Mouse (Mus musculus) midbrain, embryonic 14.5 days (tissue): ENCODE measurements around the gene Ndufa6. TPM values are rescaled to one million over a fixed set of nuclear protein-coding genes. Genes with fewer than 3 reads are reported as not detected.
"Not testable (repeated sequence)": the region's sequence is repeated elsewhere in the genome, so short reads cannot be mapped to it uniquely, and the experiment has no call there.

ENCODE experiments used
- ATAC-seq: fragments of 200-750 bp; cut with Nextera tagmentation; 2 replicates; pipeline ENCODE4 v1.8.0; 2017; ENCODE audit warnings: moderate number of reproducible peaks, moderate library complexity; ENCODE audit not compliant: low FRiP score, low TSS enrichment
- DNase-seq: peaks from one replicate; pipeline ENCODE4 v3.0.0-alpha.2; 2015
- H3K27ac ChIP-seq: fragments of 300-500 bp; sonication (generic); replicated peaks from 2 replicates; pipeline ENCODE4 v1.5.1; 2014; ENCODE audit warnings: mild to moderate bottlenecking, low read depth, low read length, moderate library complexity
- H3K27me3 ChIP-seq: fragments of 300-500 bp; sonication (generic); 2 replicates; pipeline ENCODE4 v1.6.1; 2014; ENCODE audit warnings: low read length, control low read depth, mixed read lengths; ENCODE audit not compliant: control insufficient read depth, insufficient read depth
- H3K36me3 ChIP-seq: fragments of 300-500 bp; sonication (generic); 2 replicates; pipeline ENCODE4 v1.6.1; 2014; ENCODE audit warnings: low read length, control low read depth; ENCODE audit not compliant: control insufficient read depth, insufficient read depth
- H3K4me1 ChIP-seq: fragments of 300-500 bp; sonication (generic); 2 replicates; pipeline ENCODE4 v1.6.1; 2014; ENCODE audit warnings: mild to moderate bottlenecking, antibody characterized with exemption, low read length, control low read depth; ENCODE audit not compliant: control insufficient read depth, insufficient read depth
- H3K4me2 ChIP-seq: fragments of 300-500 bp; sonication (generic); 2 replicates; pipeline ENCODE4 v1.6.1; 2014; ENCODE audit warnings: mild to moderate bottlenecking, low read length, moderate library complexity
- H3K4me3 ChIP-seq: fragments of 300-500 bp; sonication (generic); replicated peaks from 2 replicates; pipeline ENCODE4 v1.5.1; 2014; ENCODE audit warnings: low read depth, low read length
- H3K9ac ChIP-seq: fragments of 300-500 bp; sonication (generic); replicated peaks from 2 replicates; pipeline ENCODE4 v1.6.1; 2014; ENCODE audit warnings: mild to moderate bottlenecking, low read length, moderate library complexity
- H3K9me3 ChIP-seq: fragments of 300-500 bp; sonication (generic); 2 replicates; pipeline ENCODE4 v1.6.1; 2016; ENCODE audit warnings: low read length, control low read depth, mixed read lengths; ENCODE audit not compliant: control insufficient read depth
- WGBS: fragments of 180-500 bp; shearing (Covaris S2); extraction: QIAGEN DNeasy Blood & Tissue Kit; methylation state at CpG from one replicate; pipeline ENCODE4 v1.1.7; 2014; 5-methylcytosine and 5-hydroxymethylcytosine counted together
- polyA plus RNA-seq: library from polyadenylated mRNA; unstranded; fragments of >200 nt; fragmentation: Nextera tagmentation; extraction: Ambion mirVana; gene quantifications from 2 replicates; pipeline ENCODE4 v1.2.1, GENCODE M21; 2014

Gene Ndufa6
- polyA plus RNA-seq, 1 experiment from 2014 or later = 375 TPM

- no peak for ATAC-seq
Observed at GRCm38 (mm10) chr15:82374437-82374836, 20.3 kb upstream of the Ndufa6 start.

GRCm38 (mm10) chr15:82372991-82373390 lies 18.9 kb upstream of the Ndufa6 start:
- WGBS = 87% methylated on average over 5 of the region's 5 CpGs
- no peaks in the 10 kb centered on the region for H3K9me3 ChIP-seq
- no peak overlapping the region for H3K27ac ChIP-seq
- no peak overlapping the region for H3K4me2 ChIP-seq
- H3K27me3 ChIP-seq = no peaks in the 10 kb centered on the region
- no peak overlapping the region for H3K9ac ChIP-seq
- DNase-seq (no peak), ATAC-seq (no peak)
- H3K4me3 ChIP-seq = no peak overlapping the region
- H3K36me3 ChIP-seq = no peaks in the 10 kb centered on the region
- no peaks in the 10 kb centered on the region for H3K4me1 ChIP-seq

More at GRCm38 (mm10) chr15:82374437-82374836, 20.3 kb upstream of the Ndufa6 start:
- Histone ChIP-seq H3K9me3 (no peaks in the 10 kb centered on the region), H3K9ac (no peak overlapping the region), H3K4me1 (no peaks in the 10 kb centered on the region), H3K27me3 (no peaks in the 10 kb centered on the region), H3K27ac (no peak overlapping the region), H3K36me3 (no peaks in the 10 kb centered on the region), H3K4me3 (no peak overlapping the region), H3K4me2 (no peak overlapping the region)
- 79% methylated on average over 5 of the region's 5 CpGs for WGBS
- DNase-seq = no peak

- ATAC-seq (no peak), DNase-seq (no peak)
- Histone ChIP-seq H3K4me2 (no peak overlapping the region), H3K9me3 (no peaks in the 10 kb centered on the region), H3K27ac (no peak overlapping the region), H3K27me3 (no peaks in the 10 kb centered on the region), H3K4me3 (no peak overlapping the region), H3K4me1 (no peaks in the 10 kb centered on the region), H3K9ac (no peak overlapping the region), H3K36me3 (no peaks in the 10 kb centered on the region)
- WGBS = 91% methylated on average over 6 of the region's 6 CpGs
Observed at GRCm38 (mm10) chr15:82372446-82372845, 18.3 kb upstream of the Ndufa6 start.

GRCm38 (mm10) chr15:82368851-82369250 lies 14.7 kb upstream of the Ndufa6 start:
- Histone ChIP-seq H3K27ac (no peak overlapping the region), H3K4me3 (no peak overlapping the region), H3K27me3 (no peaks in the 10 kb centered on the region), H3K4me1 (no peaks in the 10 kb centered on the region), H3K4me2 (no peak overlapping the region), H3K9ac (no peak overlapping the region), H3K36me3 (no peaks in the 10 kb centered on the region), H3K9me3 (no peaks in the 10 kb centered on the region)
- DNase-seq (no peak), ATAC-seq (no peak)
- WGBS = 78% methylated on average over 1 of the region's 1 CpGs

- DNase-seq = no peak
- Histone ChIP-seq H3K9ac (no peak overlapping the region), H3K27ac (no peak overlapping the region), H3K27me3 (no peaks in the 10 kb centered on the region), H3K9me3 (no peaks in the 10 kb centered on the region), H3K4me3 (no peak overlapping the region), H3K4me1 (no peaks in the 10 kb centered on the region), H3K36me3 (no peaks in the 10 kb centered on the region), H3K4me2 (no peak overlapping the region)
- 97% methylated on average over 4 of the region's 4 CpGs for WGBS
- ATAC-seq = no peak
Observed at GRCm38 (mm10) chr15:82368146-82368545, 14.0 kb upstream of the Ndufa6 start.

GRCm38 (mm10) chr15:82364561-82364960 lies 10.4 kb upstream of the Ndufa6 start:
- 10% methylated on average over 6 of the region's 9 CpGs for WGBS
- not testable (repeated sequence) for H3K4me1 ChIP-seq, H3K27ac ChIP-seq, H3K27me3 ChIP-seq, H3K4me3 ChIP-seq, H3K9ac ChIP-seq, H3K36me3 ChIP-seq, DNase-seq, H3K4me2 ChIP-seq, ATAC-seq, H3K9me3 ChIP-seq

GRCm38 (mm10) chr15:82363801-82364200 lies 9.7 kb upstream of the Ndufa6 start:
- not testable (repeated sequence) for ATAC-seq, H3K9me3 ChIP-seq, H3K36me3 ChIP-seq, H3K4me3 ChIP-seq, H3K4me1 ChIP-seq, H3K9ac ChIP-seq, H3K27ac ChIP-seq, H3K27me3 ChIP-seq, DNase-seq, H3K4me2 ChIP-seq
- WGBS = 75% methylated on average over 7 of the region's 12 CpGs

- ATAC-seq (no peak), DNase-seq (no peak)
- 88% methylated on average over 4 of the region's 4 CpGs for WGBS
- Histone ChIP-seq H3K36me3 (no peaks in the 10 kb centered on the region), H3K4me2 (no peak overlapping the region), H3K27me3 (no peaks in the 10 kb centered on the region), H3K9me3 (no peaks in the 10 kb centered on the region), H3K27ac (no peak overlapping the region), H3K4me3 (no peak overlapping the region), H3K4me1 (no peaks in the 10 kb centered on the region), H3K9ac (no peak overlapping the region)
Observed at GRCm38 (mm10) chr15:82362234-82362633, 8.1 kb upstream of the Ndufa6 start.

- Histone ChIP-seq H3K4me1 (no peaks in the 10 kb centered on the region), H3K9ac (no peak overlapping the region), H3K4me2 (no peak overlapping the region), H3K36me3 (no peaks in the 10 kb centered on the region), H3K9me3 (no peaks in the 10 kb centered on the region), H3K27ac (no peak overlapping the region), H3K27me3 (no peaks in the 10 kb centered on the region), H3K4me3 (no peak overlapping the region)
- no peak for ATAC-seq
- WGBS = 78% methylated on average over 11 of the region's 11 CpGs
- DNase-seq = no peak
Observed at GRCm38 (mm10) chr15:82361459-82362018, 7.4 kb upstream of the Ndufa6 start.
